Mouse (Mus musculus): Measurements from ENCODE around the gene Klf5. TPM values are rescaled to one million over a fixed set of nuclear protein-coding genes. Genes with fewer than 3 reads are reported as not detected.

Gene Klf5
- polyA plus RNA-seq (2012; rRNA removed): 145 and 200 TPM in 2 replicates

DNA sequence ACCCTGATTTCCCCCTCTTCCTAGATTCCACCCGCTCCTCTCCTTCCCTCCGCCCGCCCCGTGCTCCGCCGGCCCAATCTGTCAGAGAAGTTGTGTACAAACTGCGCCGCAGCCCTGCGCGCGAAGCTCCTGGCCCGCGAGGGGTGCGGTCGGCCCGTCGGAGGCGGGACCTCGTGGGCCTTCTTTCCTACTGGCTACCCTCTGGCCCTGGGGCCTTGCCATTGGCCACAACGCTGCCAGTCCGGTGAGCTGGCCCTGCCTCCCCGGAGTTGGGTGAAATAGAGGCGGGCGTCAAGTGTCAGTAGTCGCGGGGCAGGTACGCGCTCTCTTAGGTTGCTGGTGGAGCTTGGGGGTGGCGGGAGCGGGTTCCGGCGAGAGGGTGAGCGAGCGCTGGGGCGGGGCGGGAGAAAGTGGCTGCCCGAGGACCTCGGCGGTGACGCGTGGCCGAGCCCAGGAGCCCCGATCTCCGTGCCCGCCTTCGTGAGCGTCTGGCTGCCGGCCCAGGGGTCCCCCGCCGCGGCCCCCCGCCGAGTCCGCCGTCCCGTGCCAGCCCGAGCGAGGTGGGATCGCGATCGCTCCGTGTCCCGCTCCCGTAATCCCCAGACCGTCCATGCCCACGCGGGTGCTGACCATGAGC lies at the start of gene Klf5:
Gene Klf5, plus strand, starts transcription at position 307 of the 637 bp plus-strand sequence.
- DNase-seq (ENCODE audit: low read depth, low spot score): no peak
- WGBS: under 1% methylated on average over 66 of the region's 67 CpGs

DNA sequence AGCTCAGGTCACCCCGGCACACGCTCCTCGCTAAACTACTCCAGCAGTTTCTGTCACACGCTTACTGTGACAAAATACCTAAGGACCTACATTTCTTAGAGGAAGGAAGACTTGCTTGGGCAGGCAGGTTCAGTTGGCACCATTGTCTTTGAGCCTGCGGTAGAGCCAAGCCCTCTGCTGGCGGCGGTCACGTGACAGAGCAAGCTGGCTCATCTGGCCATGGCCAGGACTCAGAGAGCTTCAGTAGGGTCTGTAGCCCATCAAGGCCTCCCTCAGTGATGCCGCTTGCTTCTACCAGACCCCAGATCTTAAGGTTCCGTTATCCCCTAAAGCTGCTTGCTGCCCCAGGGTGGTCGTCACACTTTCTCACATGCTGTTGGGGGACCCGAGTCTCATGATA lies 36.5 kb upstream of the Klf5 start:
- WGBS: 96% methylated on average over 12 of the region's 12 CpGs
- DNase-seq (ENCODE audit: low read depth, low spot score): no peak

DNA sequence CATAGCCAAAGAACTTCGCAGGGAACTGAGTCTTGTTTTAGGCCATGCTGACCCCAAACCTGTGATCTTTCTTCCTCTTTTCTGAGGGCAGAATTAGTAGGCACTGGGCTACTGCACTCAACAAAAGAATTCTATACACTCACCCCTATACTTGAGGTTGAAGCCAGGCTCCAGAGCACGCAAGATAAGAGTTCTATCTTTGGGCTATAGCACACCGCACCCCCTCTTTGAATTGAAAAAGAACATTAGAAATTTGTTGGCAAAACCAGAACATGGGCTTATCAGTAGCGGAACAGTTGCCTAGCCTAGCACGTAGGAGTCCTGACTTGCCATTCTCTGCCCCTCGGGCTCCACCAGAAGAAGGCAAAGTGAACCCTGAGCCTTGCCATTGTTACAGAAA lies 34.7 kb upstream of the Klf5 start:
- DNase-seq (ENCODE audit: low read depth, low spot score): no peak
- whole genome bisulfite sequencing: 94% methylated on average over 6 of the region's 6 CpGs

GRCm38 (mm10) chr14:99265791-99266190 lies 32.7 kb upstream of the Klf5 start:
- DNase-seq (ENCODE audit: low read depth, low spot score): no peak
- WGBS: 84% methylated on average over 14 of the region's 14 CpGs

DNA sequence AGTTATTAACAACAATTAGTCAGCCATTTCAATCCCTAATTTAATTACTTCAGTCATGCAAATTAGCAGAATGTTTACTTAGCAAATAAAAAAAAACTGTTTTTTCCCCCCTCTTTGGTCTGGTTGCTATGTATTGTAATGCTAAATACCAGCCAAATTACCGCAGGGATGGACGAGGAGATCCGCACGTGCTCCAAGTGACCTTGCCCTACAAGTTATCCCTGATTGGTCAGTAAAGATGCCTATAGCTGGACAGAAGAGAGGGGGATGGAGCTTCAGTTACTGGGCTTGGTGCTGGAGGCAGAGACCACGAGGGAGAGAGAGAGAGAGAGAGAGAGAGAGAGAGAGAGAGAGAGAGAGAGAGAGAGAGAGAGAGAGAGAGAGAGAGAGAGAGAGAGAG lies 31.7 kb upstream of the Klf5 start:
- WGBS: 87% methylated on average over 5 of the region's 5 CpGs
- no peak for DNase-seq (ENCODE audit: low read depth, low spot score)

DNA sequence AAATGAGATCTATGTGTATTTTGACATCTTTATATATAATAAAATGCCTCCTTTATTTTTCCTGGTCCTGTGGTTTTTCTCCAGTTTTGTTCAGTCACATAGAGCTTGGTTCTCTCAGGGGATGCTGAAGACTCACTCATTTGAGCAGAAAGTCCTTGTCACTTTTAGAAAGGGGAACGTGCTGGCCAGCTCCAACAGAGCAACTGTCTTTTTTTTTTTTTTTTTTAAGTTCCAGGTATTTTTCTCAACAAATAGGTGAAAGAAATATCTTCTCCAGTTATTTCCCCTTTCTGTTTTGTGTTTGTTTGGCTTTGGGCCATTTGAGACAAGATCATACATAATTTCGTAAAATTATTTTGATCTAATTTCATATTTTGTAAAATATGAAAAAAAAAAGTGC lies 24.4 kb upstream of the Klf5 start:
- no peak for DNase-seq (ENCODE audit: low read depth, low spot score)
- 80% methylated on average over 2 of the region's 2 CpGs for WGBS

GRCm38 (mm10) chr14:99275827-99276226 lies 22.7 kb upstream of the Klf5 start:
- 34% methylated on average over 4 of the region's 4 CpGs for WGBS
- no peak for DNase-seq (ENCODE audit: low read depth, low spot score)

DNA sequence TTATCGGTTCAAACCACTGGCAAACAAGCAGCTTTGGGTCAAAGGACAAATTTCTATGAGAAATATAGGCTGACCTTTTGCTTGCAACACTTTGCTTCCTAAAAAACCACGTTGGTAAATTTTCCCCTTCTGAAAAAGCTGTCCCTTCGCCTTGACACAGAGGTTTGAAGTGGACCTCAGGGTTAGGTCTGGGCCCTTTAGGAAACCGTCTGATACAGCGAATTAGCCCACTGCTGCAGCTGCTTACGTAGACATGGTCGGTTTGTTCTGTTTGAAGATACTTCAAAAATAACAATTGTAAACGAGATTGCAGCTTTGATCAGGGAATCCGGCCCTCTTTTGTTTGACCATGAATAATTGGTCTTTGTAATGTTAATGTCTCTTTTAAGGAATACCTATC lies 20.2 kb upstream of the Klf5 start:
- DNase-seq (ENCODE audit: low read depth, low spot score): no peak
- WGBS: 22% methylated on average over 9 of the region's 9 CpGs

GRCm38 (mm10) chr14:99278763-99279486 lies 19.6 kb upstream of the Klf5 start:
- DNase-seq (ENCODE audit: low read depth, low spot score): no peak
- 25% methylated on average over 12 of the region's 12 CpGs for WGBS

DNA sequence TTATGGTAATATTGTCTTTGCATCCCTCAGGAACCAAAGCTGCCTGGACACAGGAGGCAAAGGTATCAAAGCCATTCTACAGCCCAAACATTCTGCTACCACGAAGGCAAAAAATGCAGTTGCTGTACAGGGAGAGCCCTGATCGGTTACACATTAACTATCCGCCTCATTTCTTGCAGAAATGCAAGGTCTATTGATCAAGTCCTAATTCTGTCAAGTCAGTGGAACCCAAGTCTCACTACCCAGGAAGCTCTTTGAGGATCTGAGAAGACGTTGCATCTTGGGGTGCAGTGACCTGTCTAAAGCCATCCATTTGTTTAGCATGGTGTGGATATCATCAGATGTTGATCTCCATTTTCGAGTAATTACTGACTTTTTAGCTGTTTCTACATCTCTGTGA lies 18.1 kb upstream of the Klf5 start:
- WGBS: 36% methylated on average over 5 of the region's 5 CpGs
- no peak for DNase-seq (ENCODE audit: low read depth, low spot score)

GRCm38 (mm10) chr14:99280825-99281433 lies 17.6 kb upstream of the Klf5 start:
- DNase-seq (ENCODE audit: low read depth, low spot score): no peak
- 23% methylated on average over 5 of the region's 5 CpGs for WGBS

- 72% methylated on average over 4 of the region's 4 CpGs for WGBS
Measured at GRCm38 (mm10) chr14:99285486-99285885, 13.0 kb upstream of the Klf5 start.

DNA sequence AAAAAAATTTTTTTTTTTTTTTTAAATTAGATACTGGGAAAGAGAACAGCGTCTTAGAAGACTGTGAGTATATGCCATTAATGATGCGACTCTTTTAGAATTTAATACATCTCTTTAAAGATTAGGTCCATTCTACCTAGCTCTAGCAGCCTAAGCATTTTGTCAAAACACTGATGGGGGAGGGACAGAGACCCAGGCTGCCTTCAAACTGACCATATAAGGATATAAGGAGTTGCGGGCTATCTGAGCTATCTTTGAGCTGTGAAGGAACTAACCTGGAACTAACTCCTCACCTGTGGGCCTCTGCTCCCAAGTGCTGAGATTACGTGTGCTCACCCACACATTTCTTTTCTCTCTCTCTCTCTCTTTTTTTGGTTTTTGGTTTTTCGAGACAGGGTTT lies 6.3 kb upstream of the Klf5 start:
- over 99% methylated on average over 5 of the region's 5 CpGs for WGBS

More at GRCm38 (mm10) chr14:99285486-99285885, 13.0 kb upstream of the Klf5 start:
- no peak for DNase-seq (ENCODE audit: low read depth, low spot score)

GRCm38 (mm10) chr14:99294424-99294823 lies 4.1 kb upstream of the Klf5 start:
- WGBS: 35% methylated on average over 8 of the region's 8 CpGs
- DNase-seq (ENCODE audit: low read depth, low spot score): no peak

More for the DNA sequence above, 6.3 kb upstream of the Klf5 start:
- no peak for DNase-seq (ENCODE audit: low read depth, low spot score)

DNA sequence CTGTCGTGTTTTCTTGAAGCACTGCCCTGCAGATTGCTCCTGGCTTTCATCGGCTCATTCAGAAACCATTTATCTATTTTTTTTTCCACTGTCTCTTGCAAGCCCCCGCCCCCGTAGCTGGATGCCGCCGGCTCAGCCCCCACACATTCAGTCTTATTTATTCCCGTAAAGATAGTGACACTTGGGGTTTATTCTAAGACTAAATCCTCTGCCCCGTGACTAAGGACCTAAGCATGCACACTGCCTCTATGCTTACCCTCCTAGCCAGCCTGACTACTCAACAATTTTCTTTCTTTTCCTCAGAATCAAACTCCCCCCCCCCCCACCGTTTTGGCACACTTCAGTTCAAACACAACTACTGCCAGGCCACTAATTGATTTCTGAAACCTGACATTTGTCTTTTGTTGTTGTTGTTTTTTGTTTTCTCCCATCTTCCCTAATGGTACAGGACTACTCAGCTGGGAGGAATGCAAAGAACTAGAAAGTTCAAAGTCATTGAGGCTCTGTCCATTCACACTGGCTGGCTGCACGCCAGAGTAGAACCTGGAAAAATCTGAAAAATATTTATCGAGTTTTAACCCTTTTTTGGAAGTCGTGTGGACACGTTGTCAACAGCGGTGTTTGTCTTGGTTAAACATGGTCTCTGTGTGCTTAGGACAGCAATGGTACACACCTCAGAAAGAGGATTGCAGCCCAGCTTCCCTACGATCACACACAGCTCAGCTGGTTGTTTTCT lies 2.7 kb upstream of the Klf5 start:
- WGBS: 20% methylated on average over 15 of the region's 15 CpGs
- no peak for DNase-seq (ENCODE audit: low read depth, low spot score)

DNA sequence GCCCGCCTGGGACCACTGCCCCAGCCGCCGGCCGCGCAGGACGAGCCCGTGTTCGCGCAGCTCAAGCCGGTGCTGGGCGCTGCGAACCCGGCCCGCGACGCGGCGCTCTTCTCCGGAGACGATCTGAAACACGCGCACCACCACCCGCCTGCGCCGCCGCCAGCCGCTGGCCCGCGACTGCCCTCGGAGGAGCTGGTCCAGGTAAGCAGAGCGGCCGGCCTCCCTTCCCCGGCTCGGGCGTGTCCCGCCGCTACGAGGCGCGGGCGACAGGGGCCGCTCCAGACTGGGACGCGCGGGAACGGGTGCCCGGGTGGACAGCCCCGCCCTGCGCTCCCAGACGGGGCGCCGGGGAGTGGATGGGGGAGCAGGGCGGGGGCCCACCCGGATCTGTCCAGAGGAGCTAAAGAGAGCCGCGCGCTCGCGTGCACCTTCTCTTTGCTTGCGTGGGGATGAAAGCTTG lies 561 bp downstream of the Klf5 start:
- no peak for DNase-seq (ENCODE audit: low read depth, low spot score)

DNA sequence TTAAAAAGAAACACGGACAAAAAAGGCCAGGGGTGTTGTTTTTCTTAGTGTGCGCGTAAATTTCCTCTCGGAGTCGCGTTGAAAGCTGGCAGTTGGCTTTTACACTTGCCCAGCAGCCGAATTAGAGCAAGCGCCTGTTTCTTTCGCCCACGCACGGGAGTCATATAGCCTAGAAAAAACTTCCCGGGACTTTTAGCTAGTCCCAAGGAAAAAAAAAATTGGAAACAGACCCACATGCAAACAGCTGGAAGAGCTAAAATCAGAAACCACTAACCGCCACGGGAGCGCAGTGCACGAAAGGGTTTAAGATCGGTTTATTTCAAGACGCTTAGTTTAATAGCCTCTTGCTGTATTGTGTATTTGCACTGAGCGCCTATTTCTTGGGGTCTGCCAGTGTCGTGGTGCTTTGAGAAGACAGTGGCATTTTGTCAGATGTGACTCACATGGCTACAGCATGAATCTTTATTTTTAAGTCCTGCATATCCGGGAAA lies 1.3 kb downstream of the Klf5 start:
- no peak for DNase-seq (ENCODE audit: low read depth, low spot score)
- WGBS: 1% methylated on average over 21 of the region's 21 CpGs

More for the DNA sequence above, 561 bp downstream of the Klf5 start:
- under 1% methylated on average over 60 of the region's 60 CpGs for WGBS

DNA sequence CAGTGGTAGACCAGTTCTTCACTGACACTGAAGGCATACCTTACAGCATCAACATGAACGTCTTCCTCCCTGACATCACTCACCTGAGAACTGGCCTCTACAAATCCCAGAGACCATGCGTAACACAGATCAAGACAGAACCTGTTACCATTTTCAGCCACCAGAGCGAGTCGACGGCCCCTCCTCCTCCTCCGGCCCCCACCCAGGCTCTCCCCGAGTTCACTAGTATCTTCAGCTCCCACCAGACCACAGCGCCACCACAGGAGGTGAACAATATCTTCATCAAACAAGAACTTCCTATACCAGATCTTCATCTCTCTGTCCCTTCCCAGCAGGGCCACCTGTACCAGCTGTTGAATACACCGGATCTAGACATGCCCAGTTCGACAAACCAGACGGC lies 3.0 kb downstream of the Klf5 start:
- 32% methylated on average over 11 of the region's 11 CpGs for WGBS
- DNase-seq (ENCODE audit: low read depth, low spot score): no peak

DNA sequence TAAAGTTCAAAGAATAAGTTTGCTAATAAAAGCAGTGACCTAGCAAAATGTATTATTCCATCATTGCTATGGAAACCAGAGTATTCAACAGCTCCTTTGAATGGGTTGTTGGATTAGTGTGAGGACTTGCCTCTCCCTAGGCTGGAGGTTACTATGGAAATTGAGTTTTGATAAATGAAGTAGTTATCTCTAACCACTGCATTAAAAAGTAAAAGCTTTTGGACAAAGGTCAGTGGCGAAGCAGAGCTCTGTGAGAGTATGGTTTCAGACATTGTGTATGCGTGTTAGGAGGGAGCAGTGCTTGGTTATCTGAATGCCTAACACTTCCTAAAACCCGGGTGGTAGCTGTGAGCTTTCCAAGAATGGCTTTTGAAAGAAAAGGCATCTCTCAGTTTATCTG lies 5.9 kb downstream of the Klf5 start:
- DNase-seq (ENCODE audit: low read depth, low spot score): no peak
- WGBS: 36% methylated on average over 3 of the region's 3 CpGs

All from large intestine, adult 2 months (tissue).